Mouse (Mus musculus): Measurements from ENCODE around the gene Dzank1. TPM values are rescaled to one million over a fixed set of nuclear protein-coding genes. Genes with fewer than 3 reads are reported as not detected.

Gene Dzank1
- polyA plus RNA-seq (2012; rRNA removed): 20.9 and 23.8 TPM in 2 replicates

DNA sequence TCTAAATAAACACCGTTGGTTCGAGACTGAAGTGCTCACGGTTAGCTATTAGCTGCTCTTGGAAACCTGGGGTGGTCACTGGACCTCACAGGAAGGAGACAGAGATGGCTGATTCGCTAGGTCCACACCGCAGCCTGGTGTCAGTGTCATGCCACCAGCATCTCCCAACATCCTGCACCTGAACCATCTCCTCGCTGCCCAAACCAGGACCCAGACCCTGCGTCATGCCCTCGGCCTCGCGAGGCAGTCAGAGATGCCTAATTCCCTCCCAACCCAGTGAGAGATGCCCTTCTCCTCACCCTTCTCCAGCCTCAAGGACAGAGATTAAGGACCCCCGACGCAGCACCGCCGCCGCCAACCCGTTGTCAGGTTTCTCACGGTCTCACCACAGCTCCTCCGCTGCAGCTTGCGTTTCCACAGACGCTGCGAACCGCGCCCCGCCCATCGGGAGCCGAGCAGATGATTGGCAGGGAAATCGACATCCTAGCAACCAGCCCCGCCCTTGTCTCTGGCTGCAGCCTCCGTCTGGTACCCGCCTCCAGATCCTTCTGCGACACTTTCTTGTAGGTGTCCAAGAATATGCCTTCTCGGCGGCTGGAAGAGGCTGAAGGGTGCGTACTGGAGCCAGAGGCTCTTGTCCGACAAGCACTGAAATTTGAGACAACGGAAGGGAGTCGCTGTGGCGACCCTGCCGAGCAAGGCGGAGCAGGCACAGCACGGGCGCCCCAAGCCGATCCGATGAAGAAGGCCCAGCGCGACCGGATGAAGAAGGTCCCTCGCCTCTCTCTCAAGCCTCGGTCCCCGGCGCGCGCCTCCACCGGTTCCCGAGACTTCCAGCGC, at the start of gene Dzank1, which contains the start of gene Polr3f:
TSS of gene Dzank1 (minus strand) at position 434 of the 840 bp plus-strand sequence.
TSS of gene Polr3f (plus strand) at position 738 of the 840 bp plus-strand sequence.

GRCm38 (mm10) chr2:144555820-144556552, 28.8 kb upstream of the Dzank1 start, which contains the start of gene Sec23b:
Gene Sec23b, plus strand, starts transcription at chr2:144556229.

DNA sequence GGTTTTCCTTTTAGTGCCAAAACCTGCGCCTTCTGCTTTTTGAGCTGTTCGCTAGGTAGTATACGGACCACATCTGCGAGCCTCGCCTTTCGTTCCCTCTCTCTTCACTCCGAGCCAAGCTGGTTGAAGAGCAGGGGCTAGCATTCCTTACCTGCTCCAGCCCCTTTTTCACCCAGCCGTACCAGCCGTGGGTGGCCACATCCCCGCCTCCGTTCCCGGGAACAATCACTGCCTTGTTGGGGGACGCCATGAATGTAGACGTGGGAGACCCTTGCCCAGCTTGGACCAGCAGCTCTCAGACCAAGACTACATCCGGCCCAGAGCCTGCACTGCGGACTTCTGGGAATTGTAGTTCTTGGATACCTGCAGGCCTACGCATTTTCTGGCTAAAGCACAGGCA, 23.3 kb upstream of the Dzank1 start, which contains the start of gene Rbbp9:
TSS of gene Rbbp9 (minus strand) at position 341 of the 400 bp plus-strand sequence.

Other genes starting within 250 kb of the Dzank1 start
- 0.09 and 0.12 TPM in 2 replicates for gene Ovol2, start 195.3 kb downstream of the Dzank1 start, polyA plus RNA-seq (2012; rRNA removed)
- gene Kat14, start 158.4 kb downstream of the Dzank1 start, polyA plus RNA-seq (2012; rRNA removed): 21.7 and 22.1 TPM in 2 replicates
- gene Pet117, start 158.4 kb downstream of the Dzank1 start, polyA plus RNA-seq (2012; rRNA removed): not detected in 2 replicates
- gene Polr3f, start 304 bp upstream of the Dzank1 start, polyA plus RNA-seq (2012; rRNA removed): 21.3 and 21.7 TPM in 2 replicates
- 33.7 and 35.6 TPM in 2 replicates for gene Rbbp9, start 23.5 kb upstream of the Dzank1 start, polyA plus RNA-seq (2012; rRNA removed)
- 54.5 and 58.0 TPM in 2 replicates for gene Sec23b, start 28.8 kb upstream of the Dzank1 start, polyA plus RNA-seq (2012; rRNA removed)
- gene Smim26, start 66.6 kb upstream of the Dzank1 start, polyA plus RNA-seq (2012; rRNA removed): 58.8 and 65.7 TPM in 2 replicates
- 62.1 and 67.6 TPM in 2 replicates for gene Dtd1, start 72.5 kb upstream of the Dzank1 start, polyA plus RNA-seq (2012; rRNA removed)